Mouse (Mus musculus): ENCODE results near the gene D430042O09Rik.

The D430042O09Rik gene

DNA sequence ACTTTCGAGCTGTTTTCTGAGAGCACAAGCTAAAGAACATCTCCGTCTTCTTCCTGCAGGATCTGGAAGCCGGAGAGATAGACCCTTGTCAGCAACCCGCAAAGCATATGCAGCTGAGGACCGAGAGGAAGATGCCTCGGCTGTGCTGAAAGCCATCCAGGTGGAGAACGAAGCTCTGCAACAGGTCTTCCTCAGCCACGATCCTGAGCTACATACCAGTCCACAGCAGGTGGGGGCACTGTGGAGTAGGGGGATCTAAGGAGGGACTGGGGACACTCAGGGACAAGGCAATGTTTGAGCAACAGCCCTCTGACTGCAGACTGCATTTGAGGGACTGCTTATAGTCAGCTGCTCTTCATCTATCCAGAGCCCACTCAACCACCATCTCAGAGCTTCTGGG lies 105.0 kb downstream of the D430042O09Rik start:
- DNase-seq (ENCODE audit: low spot score) = no peak

DNA sequence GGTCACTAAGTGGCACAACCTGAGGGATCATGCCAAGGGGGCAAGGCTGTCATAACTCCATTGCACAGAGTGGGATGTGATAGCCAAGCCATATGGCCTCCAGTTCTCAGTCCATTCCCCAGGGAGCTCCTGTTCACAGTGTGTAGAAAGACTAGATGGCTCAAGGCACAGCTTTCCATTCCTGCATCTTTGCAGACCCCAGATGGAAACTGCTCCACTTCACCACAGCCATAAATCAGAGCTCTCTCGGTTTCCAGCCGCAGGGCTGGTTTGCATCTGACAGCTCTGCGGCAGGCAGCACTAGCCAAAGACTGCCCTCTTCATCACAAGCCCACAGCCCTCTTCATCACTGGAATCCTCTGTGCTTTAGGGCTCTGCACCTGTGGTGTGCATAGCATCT lies 108.0 kb downstream of the D430042O09Rik start:
- no peak for DNase-seq (ENCODE audit: low spot score)

DNA sequence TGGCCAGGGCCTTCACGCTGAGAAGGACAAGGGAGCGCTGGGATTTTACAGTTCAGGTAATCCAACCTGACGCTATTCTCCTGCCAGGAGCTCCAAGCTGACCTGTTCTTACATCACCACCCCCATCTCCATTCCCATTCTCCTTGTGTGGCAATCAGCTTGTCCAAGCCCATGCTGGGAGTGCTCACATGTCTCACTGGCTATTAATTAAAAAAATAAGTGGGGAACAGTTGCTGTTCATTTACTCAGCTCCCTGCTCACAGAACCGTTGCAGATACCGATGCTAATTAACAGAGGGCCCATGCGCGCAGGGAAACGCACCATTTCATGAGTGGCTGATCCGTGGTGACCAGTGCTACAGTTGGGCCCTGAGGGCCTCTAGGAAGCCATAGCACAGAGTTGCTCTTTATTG lies 110.6 kb downstream of the D430042O09Rik start:
- DNase-seq (ENCODE audit: low spot score) = no peak

DNA sequence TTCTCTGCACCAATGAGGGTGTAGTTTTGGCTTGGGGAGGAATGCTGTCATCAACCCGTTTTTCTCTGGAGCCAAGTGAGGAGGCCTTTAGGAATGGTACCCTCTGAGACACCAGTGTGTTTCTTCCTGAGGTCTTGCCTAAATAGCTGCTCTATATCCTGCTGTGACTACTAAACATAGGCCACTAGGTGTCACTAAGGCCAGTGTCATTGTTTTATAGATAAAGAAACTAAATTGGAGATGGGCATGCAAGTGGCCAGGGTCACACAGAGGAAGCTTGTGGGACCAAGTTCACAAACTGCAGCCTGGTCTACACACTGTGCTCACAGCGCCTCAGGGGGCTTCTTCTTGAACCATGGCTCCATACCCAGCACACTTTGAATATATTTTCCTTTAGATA lies 112.5 kb downstream of the D430042O09Rik start:
- DNase-seq (ENCODE audit: low spot score) = no peak

DNA sequence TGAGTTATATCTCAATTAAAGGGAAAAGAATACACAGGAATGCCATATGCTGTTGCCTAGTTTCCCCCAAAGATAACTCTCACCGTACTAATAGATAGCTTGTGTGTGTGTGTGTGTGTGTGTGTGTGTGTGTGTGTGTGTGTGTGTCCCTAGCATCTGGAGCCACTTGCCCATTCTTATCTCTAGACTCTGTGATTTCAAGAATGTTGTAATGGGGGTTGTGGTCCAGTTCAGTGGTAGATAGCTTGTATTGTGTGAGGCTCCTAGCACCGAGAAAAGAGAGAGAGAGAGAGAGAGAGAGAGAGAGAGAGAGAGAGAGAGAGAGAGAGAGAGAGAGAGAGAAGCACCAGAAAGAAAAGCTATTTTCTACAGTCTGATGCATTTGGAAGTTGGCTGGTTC lies 118.7 kb downstream of the D430042O09Rik start:
- DNase-seq (ENCODE audit: low spot score) = no peak

DNA sequence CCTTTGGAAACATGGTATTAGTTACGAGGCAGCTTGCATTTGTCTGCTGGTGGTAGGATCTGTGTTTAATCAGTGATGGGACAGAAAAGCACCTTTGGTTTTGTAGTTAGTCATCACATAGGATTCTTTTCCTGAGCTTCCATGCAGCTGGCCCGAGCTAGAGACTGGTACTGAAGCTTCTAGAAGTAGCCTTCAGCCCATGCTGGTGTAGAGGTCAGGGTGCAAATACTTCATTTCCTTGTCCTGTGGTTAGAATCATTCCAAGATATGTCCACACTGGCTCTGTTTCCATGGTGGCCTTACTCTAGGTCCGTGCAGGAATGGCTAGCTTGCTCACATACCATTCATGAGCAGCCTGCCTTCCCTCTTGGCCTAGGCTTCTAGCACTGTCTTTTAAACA lies 119.2 kb downstream of the D430042O09Rik start:
- no peak for DNase-seq (ENCODE audit: low spot score)

DNA sequence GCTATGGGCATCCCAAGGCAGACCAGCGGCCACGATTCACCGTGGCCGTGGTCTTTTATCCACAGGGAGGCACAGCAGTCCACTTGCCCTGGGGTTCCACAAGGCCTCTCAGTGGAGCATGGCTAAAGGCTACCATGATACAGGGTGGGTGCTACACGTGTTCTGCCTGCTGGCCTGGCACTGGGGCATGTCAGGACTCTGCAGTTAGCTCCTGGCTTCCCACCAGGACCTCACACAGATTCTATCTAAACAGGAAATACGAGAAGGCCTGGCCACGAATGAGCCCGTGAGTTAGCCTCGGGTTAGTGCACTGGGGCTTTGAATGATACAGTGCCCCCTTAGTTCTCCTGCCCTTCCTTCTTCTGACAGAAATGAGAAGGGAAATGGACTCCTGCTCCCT lies 119.7 kb downstream of the D430042O09Rik start:
- DNase-seq (ENCODE audit: low spot score) = no peak

DNA sequence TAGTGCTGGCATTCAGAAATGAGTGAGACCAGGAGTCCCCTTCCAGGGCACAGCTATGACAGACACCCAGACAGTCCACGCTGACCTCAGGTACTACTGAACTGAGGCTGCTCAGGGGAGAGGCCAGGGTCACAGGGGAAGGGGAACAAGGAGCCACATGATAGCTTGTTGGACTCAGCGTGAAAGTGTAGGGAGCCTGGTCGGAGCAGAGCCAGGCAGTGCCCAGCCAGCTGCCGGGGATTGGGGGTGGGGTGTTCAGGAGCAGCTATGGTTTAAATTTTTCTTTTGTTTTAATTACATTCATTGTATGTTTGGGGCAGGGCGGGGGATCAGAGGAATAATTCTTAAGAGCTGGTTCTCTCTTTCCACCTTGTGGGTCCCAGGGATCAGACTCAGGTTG lies 120.9 kb downstream of the D430042O09Rik start:
- no peak for DNase-seq (ENCODE audit: low spot score)

DNA sequence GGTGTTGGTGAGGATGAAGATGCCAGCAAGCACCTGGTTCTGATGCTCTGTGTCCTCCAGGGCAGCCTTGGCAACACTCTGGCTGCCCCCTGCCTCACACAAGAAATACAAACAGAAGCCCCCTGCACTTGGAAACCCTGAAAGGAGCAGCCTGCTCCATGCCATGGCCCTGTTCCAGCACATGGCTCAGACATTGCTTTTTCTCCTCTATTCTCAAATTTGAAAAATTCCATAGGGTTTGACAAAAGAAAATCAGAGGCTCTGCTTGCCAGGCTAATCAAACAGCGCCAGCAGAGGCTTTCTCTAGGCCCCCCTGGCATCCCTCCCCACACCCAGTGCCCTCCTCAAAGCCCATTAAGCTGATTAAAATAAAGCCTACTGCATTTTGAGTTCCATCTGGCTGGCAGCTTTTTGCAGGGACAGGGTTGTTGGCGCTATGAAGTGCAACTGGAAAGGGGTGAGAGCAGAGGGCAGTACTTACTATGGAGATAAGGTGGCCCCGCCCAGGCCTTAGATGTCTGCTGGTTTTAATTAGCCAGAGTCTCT lies 121.5 kb downstream of the D430042O09Rik start:
- DNase-seq (ENCODE audit: low spot score) = no peak

DNA sequence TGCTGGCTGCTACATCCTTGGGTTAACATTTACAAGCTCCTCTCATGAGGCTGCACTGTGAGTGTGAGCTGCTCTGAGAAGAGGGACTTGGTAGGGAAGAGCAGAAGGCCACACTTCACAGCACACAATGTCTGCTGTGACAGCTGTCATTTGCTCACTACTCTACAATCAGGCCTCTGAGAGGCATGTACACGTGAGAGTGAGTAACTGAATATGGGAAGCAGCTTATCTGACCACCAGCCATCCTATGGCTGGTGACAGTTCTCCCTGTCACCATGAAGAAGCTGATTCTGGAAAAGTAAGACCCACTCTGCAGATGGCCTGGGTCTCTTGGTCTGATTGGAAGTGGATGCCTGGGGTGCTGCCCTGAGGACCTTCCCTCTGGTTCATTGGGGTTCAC lies 125.1 kb downstream of the D430042O09Rik start:
- DNase-seq (ENCODE audit: low spot score) = no peak

DNA sequence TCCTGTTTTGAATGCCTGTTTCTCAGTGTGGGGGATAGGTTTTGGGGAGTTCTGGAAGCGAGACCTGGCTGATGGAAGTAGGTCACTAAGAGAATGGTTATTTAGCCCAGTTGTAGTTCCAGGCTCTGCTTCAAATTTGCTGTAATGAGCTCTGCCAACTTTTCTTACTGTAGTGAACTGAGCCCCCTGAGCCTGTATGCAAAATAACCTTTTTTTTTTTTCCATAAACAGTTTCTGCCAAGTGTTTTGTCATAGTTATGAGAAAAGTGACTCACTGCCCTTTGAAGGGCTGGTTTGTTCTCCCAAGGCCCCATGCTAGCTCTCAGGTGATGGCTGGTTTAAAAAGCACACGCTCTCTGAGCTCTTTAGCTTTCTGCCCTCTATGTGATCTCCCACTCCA lies 125.8 kb downstream of the D430042O09Rik start:
- no peak for DNase-seq (ENCODE audit: low spot score)

DNA sequence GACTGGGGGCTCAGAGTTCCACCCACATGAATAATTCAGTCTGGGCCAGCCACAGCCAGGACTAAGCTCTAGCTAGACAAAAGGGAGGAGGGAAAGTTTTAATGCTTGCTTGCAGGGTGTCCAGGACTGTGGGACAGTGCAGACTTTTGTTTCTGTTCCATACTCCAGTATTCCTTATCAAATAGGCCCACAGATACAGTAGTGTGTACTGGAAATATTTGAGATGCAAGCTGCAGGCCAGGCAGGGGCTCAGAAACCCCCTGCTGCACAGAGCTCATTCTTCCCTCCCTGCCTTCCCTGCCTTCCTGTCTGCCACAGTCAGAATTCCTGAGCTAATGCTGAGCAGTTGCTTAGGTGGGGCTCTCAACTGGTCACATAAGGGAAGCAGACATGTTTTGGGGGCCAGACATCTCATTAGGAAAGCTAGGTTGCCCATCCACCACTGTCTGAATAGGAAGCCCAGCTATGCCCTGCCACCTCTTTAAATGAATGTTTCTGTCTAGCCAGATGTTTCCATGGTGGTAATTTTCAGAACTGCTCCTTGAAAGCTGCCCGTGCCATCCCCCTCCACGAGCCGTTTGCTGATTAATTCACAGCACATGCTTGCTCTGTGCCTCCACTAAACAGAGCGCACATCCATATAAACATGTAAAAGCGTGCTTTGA lies 130.5 kb downstream of the D430042O09Rik start:
- no peak for DNase-seq (ENCODE audit: low spot score)

DNA sequence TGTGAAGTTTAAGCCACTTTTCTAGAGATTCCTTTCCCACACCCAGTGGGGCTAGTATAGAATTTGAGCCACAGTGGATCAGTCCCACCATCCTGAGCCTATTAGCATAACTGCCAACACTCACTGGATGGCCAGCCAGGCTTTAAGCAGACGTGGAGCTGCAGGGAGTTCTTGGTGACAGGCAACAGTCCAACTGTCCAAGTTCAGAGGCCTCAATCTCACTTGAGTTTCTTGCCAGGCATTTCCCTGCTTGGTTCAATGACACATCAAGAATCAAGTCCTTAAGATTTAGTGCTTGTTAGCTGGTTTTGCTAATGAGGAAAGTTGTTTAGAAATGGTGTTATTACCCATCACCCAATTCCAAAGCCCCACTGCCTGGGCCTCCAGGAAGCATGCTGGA lies 137.9 kb downstream of the D430042O09Rik start:
- DNase-seq (ENCODE audit: low spot score) = no peak

DNA sequence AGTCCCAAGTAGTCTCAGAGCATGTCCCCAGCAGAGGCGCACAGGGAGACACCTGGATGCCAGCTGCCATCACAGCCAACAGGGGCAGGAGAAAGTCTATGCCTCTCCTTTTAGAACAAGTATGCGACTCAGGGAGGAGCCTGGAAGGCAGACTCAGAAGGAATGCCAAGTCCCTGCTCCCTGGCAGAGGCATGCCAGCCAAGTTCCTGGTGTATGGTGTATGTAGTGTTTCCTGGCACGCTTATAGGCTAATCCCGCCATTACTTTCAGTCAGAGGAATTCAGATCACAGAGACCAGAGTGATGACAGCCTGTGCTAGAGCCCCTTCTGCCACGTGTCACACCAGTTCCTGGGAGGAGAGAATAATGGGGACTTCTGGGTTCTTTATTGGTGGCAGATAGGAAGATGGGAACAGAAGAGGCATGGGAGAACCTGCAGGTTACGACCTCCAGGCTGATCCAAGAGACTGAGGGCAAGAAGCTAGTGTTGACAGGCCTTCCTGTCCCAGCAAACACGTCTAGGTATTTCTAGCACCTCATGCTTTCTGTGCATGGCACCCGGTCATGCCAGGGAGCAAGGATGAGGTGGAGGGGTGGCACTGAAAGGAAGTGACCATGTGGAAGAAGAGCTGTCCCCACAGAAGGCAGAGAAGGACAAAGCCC lies 139.3 kb downstream of the D430042O09Rik start:
- DNase-seq (ENCODE audit: low spot score) = no peak

DNA sequence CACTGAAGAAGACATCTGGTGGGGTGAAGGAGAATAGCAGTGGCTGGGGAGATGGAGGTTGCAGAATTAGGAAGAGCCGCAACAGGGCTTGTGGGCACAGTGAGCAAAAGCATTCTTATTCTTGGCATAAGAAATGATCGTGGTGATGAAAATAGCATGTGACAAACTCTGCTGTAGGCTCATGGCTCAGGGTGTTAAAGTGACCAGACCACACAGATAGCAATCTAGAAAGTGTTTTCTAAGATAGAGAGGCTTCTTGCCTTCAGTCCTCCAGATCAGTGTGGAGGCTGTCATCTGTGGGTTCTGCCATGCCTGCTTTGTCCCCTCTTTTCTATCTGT lies 139.8 kb downstream of the D430042O09Rik start:
- DNase-seq (ENCODE audit: low spot score) = no peak

DNA sequence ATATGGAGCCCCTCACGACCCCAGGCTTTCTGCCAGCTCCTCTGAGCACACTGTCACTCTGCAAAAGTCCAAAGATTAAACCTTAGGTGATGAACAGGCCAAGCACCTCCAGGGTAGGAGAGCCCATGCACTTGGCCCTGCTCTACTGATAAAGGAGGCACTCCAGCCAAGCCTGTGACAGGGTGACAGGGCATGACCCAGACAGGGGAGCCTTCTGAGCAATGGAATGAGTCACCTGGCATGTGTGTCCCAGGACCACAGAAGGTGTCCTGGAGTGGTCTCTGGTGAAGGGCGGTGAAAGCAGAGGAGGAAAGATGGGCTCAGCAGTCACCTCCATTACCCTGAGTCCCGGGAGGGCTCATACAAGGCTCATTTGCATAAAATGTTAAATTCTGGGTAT lies 151.9 kb downstream of the D430042O09Rik start:
- no peak for DNase-seq (ENCODE audit: low spot score)

DNA sequence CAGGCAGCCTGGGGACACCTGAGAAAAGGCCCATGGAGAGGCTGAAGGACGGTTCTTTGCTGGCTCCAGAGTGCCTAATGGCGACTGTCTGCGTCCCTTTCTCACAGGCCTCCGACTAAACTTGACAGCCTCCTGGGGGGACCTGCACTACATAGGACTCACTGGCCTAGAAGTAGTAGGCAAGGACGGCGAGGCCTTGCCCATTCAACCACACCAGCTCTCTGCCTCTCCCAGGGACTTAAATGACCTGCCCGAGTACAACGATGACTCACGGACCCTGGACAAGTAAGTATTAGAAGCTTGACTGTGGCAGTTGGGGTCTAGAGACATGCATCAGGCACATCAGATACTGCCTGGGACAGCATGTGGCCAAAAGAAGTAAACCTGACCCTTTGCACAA lies 152.7 kb downstream of the D430042O09Rik start:
- DNase-seq (ENCODE audit: low spot score) = no peak

DNA sequence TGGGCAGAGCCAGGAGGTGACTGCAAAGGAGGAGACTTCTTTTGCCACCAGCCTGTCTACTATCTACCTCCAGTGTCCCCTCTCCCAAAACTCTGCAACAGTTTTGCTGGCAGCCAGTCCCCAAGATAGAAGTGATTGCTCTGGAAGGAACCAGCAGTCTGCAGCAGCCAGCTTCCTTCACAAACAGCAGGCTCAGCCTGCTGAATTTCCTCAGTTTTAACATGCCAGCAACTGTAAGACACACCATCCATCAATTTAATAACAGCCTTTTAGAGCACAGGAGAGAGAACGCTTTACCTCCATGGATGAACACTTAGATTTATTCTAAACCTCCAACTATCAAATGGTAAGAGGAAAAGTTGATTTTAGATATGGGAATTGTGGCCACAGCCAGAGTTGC lies 156.3 kb downstream of the D430042O09Rik start:
- no peak for DNase-seq (ENCODE audit: low spot score)

DNA sequence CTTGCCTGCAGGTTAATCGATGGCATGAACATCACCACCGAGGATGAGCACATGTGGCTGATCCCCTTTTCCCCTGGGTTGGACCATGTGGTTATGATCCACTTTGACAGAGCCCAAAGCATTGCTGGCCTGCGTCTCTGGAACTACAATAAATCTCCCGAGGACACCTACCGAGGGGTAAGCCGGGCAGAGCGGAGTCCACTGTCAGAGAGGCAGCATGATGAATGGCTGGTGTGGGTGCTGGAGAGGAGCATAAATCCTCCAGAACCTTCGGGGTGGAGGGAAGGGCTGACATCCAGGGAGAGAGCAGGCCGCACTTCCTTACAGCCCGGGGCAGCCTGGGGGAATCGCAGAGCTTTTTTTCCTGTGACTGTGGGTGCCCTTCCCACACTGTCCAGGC lies 157.5 kb downstream of the D430042O09Rik start:
- no peak for DNase-seq (ENCODE audit: low spot score)

DNA sequence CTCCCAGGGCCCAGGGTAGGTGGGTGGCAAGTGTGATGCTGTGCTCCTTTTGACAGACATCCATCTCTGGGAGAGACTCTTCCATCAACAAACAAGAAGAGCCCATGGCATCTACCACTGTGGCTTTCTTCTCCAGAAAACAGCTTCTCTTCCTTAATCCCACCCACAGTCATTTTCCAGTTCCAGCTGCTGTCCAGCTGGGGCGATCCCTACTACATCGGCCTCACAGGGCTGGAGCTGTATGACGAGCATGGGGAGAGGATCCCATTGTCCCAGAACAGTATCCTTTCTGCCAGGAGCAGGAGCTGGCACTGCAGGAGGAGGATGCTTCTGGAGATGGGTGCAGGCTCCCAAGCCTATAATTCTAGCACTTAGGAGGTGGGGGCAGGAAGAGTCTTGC lies 160.9 kb downstream of the D430042O09Rik start:
- no peak for DNase-seq (ENCODE audit: low spot score)

DNA sequence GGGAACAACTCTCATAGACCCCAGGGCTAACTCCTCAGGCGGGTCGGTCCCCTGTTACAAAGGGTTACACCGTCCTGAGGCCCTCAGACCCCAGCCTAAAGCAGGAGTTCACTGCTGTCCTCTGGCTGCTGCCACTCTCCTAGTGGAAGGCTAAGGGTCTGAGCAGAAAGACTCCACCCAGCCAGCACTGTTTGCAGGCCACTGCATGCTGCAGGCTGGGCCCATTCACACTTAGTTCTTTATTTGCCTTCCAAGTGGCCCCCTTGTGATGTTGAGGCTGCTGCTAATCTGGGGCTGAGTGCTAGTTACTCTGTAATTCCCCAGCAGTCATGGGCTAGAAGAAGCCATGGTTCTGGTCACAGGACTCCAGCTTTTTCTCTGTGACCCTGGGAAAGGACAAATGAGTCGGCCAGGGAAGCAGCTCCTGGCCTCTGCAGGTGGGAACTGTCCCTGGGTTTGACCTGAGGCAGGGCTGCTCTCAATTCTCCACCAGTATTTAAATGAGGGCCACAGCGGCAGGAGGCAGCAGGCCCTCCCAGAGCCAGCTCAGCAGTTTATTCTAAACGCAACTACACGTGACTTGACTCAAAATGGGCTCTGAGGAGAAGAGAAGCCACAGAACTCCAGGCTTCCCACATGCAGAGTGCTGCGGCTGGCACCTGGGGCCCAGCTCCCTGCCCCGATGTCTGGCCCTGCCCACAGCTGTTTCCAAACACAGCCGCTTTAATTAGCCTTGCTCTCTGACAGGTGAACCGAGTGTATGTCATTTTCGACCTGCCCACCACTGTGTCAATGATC lies 163.9 kb downstream of the D430042O09Rik start:
- DNase-seq (ENCODE audit: low spot score) = no peak

DNA sequence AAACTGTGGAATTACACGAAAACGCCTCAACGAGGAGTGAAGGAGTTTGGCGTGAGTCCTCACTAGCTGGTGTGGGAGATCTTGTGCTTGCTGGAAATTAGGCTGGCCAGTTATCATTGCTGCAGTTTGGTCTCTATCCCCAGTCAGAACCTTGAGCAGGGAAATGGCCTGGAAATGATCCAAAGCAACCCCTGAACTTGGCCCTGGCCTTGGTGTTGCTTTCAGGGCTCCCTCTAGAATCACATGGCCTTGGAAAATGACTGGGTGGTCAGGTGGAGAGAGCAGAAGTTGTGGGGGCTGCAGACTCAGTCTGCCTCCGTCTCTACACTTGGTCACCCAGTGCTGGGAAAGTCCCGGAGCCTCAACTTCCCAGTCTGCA lies 164.5 kb downstream of the D430042O09Rik start:
- DNase-seq (ENCODE audit: low spot score) = no peak

DNA sequence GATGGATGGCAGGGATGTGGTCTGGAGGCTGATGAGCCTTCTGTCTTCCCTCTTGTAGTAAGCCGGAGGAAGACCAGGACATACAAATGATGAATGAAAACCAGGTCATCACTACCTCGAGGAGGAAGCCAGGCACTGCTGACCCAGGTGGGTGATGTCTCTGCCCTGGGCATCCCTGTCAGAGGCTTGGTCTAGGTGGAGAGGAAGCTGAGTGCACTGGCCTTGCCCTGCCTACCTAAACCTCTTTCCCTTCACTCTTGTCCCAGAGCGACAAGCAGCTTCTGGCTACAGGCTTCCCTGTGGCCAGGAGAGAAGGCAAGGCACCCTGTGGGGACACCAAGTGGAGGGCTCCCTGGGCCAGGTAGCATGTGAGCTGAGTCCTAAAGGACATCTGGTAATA lies 165.2 kb downstream of the D430042O09Rik start:
- no peak for DNase-seq (ENCODE audit: low spot score)
